Mouse (Mus musculus) erythroblast, embryonic 14.5 days (primary cell): Measurements from ENCODE around the gene Ptpdc1.

Experiments used
- GATA1 ChIP-seq: IDR thresholded peaks from 2 replicates; pipeline ENCODE4 v1.6.1; 2012; ENCODE audit warnings: low read length, inconsistent platforms, mixed read lengths
- TAL1 ChIP-seq: IDR thresholded peaks from 3 replicates; pipeline ENCODE4 v1.6.1; 2012; ENCODE audit warnings: low read length, inconsistent platforms, mixed read lengths

DNA sequence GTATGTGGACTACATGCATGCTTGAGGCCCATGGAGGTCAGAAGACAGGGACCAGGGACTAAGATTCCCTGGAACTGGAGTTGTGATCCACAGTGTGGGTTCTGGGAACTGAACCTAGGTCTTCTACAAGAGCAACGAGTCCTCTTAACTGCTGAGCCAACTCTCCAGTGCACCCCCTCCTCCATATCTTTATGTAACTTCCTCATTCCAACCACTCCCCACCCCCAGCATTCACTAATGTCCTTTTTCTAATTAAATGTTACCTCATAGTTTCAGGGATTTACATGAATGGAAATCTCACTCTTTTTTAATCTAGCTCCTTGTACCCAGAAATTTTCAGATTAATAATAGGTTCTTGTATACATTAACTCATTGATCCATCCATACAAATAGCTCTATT lies 69.5 kb downstream of the Ptpdc1 start:
- TF ChIP-seq GATA1 (no peak), TAL1 (no peak)
